ENCODE assay signal across 8 mouse cellular contexts in the genomic region with DNA sequence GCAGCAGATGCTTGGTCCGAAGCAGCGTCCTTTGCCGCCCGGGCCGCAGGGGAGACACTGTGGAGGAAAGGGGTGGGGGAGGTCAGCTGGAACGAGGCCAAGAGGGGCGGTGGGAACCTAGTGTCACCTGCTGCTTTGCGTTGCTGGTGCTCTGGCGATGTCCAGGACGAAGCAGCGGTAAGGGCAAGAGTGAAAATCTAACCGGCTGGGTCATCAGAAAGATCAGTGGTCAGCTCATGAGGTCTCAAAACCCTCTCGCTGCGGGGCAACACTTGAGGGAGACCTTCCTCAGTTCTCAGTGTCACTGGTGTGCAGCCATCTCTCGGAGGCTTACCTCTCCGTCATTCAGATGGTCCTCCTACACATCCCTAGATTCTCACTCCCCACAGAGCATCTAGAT. TPM values are rescaled to one million over a fixed set of nuclear protein-coding genes. Genes with fewer than 3 reads are reported as not detected.
DNase-seq lines count a peak whose midpoint lies in the region; ATAC-seq and TF ChIP-seq lines count a peak whose summit lies in the region.
"Had no signal": no experiment of that assay in that cellular context is flagged by ENCODE, and none has a peak within 500 bp of the region (broad histone marks: within the 10 kb centered on the region; RNA-seq: fewer than 3 reads in every experiment).

No protein-coding gene starts in this region.

- H3K27ac ChIP-seq in lung, postnatal 0 days (ENCODE audit: low read length): no peak overlapping the region
- H3K27ac ChIP-seq in hindbrain, embryonic 11.5 days (ENCODE audit: low read depth, low read length): no peak overlapping the region
- no peak overlapping the region for H3K27ac ChIP-seq in midbrain, embryonic 10.5 days (replicated peaks)

- peaks cover 52% of the 10 kb centered on the region for H3K27me3 ChIP-seq in lung, postnatal 0 days (replicated peaks; ENCODE audit: insufficient read depth, low read length)
- peaks cover 68% of the 10 kb centered on the region for H3K27me3 ChIP-seq in hindbrain, embryonic 11.5 days (ENCODE audit: control insufficient read depth, insufficient read depth, low read length)
- peaks cover 83% of the 10 kb centered on the region for H3K27me3 ChIP-seq in midbrain, embryonic 10.5 days (ENCODE audit: low read depth, poor library complexity, severe bottlenecking)

- TF ChIP-seq EP300 in lung, postnatal 0 days (IDR thresholded peaks at IDR 0.05): no peak

- DNase-seq in lung, postnatal 0 days (ENCODE audit: low spot score): no peak
- DNase-seq in lung, postnatal 10 days: no peak
- DNase-seq in hindbrain, embryonic 11.5 days (ENCODE audit: low spot score): peak; percentile 20
- DNase-seq in midbrain, embryonic 10.5 days (ENCODE audit: low spot score): peak; percentile 20
- no peak for DNase-seq in left cerebral cortex, postnatal 25 days (ENCODE audit: low spot score in 2 of 2)
- DNase-seq in left cerebral cortex, postnatal 36 days (ENCODE audit: low spot score in 2 of 2): no peak
- DNase-seq in cerebellum, postnatal 36 days: no peak

- no peaks in the 10 kb centered on the region for H3K36me3 ChIP-seq in lung, postnatal 0 days (ENCODE audit: insufficient read depth, low read length)
- H3K36me3 ChIP-seq in hindbrain, embryonic 11.5 days (ENCODE audit: control insufficient read depth, insufficient read depth, low read length): no peaks in the 10 kb centered on the region
- H3K36me3 ChIP-seq in midbrain, embryonic 10.5 days: no peaks in the 10 kb centered on the region

- WGBS in lung, postnatal 0 days: 8% methylated on average over 11 of the region's 16 CpGs
- whole genome bisulfite sequencing in hindbrain, embryonic 11.5 days: 3% methylated on average over 16 of the region's 16 CpGs
- 4% methylated on average over 16 of the region's 16 CpGs for WGBS in midbrain, embryonic 10.5 days

- intact Hi-C loops in left cerebral cortex, postnatal 25 days (cut with DNase I): no loop called here
- intact Hi-C loops in left cerebral cortex, postnatal 36 days (cut with DNase I): no loop called here

- H3K4me1 ChIP-seq in lung, postnatal 0 days (ENCODE audit: insufficient read depth, low read depth, low read length): peaks cover 9% of the 10 kb centered on the region; the same call in 1 of the 2 replicates
- H3K4me1 ChIP-seq in hindbrain, embryonic 11.5 days (replicated peaks; ENCODE audit: control insufficient read depth, insufficient read depth, low read length): peaks cover 17% of the 10 kb centered on the region
- H3K4me1 ChIP-seq in midbrain, embryonic 10.5 days: peaks cover 32% of the 10 kb centered on the region

- H3K4me3 ChIP-seq in lung, postnatal 0 days (ENCODE audit: low read depth, low read length): peak overlapping the region; percentile 19; the same call in 1 of the 2 replicates
- H3K4me3 ChIP-seq in hindbrain, embryonic 11.5 days (ENCODE audit: low read depth, low read length): peak overlapping the region; percentile 20; the same call in 1 of the 2 replicates
- H3K4me3 ChIP-seq in midbrain, embryonic 10.5 days: peak overlapping the region; percentile 45

- ATAC-seq in lung, postnatal 0 days: no peak
- ATAC-seq in hindbrain, embryonic 11.5 days (ENCODE audit: low FRiP score): no peak

- TF ChIP-seq CTCF in lung, postnatal 0 days (IDR thresholded peaks at IDR 0.05): no peak

- no peaks in the 10 kb centered on the region for H3K9me3 ChIP-seq in lung, postnatal 0 days (ENCODE audit: low read length)
- H3K9me3 ChIP-seq in hindbrain, embryonic 11.5 days (ENCODE audit: control insufficient read depth, low read length): no peaks in the 10 kb centered on the region
- no peaks in the 10 kb centered on the region for H3K9me3 ChIP-seq in midbrain, embryonic 10.5 days (replicated peaks)

- H3K4me2 ChIP-seq in lung, postnatal 0 days (replicated peaks; ENCODE audit: low read depth, low read length): peak overlapping the region; percentile 43; the same call in 1 of the 2 replicates
- peak overlapping the region; percentile 37 for H3K4me2 ChIP-seq in hindbrain, embryonic 11.5 days (replicated peaks; ENCODE audit: low read depth, low read length)

- no peak overlapping the region for H3K9ac ChIP-seq in lung, postnatal 0 days (replicated peaks; ENCODE audit: low read depth)
- H3K9ac ChIP-seq in hindbrain, embryonic 11.5 days (ENCODE audit: low read depth, low read length): no peak overlapping the region

RNA-seq across cellular contexts. Expression of a gene that starts 1.2 kb away (rescaled TPM):
- not detected in 2 replicates for polyA plus RNA-seq in lung, postnatal 0 days (2015; fragmentation: Nextera tagmentation; extraction: Ambion mirVana)
- not detected in 2 replicates for polyA plus RNA-seq in hindbrain, embryonic 11.5 days (2014; fragmentation: Nextera tagmentation; extraction: Ambion mirVana)
- polyA plus RNA-seq in midbrain, embryonic 10.5 days (2016; fragmentation: Nextera tagmentation; extraction: Ambion mirVana): not detected in 2 replicates
- total RNA-seq in left cerebral cortex, postnatal 25 days (2021): 10 to 100 TPM; 13.5 to 20.4 TPM
- 10 to 100 TPM in 1 of 2 experiments, 1 to 10 TPM in 1; 2.9 to 17.5 TPM for total RNA-seq in left cerebral cortex, postnatal 36 days (2021)
- polyA plus RNA-seq: liver, embryonic 16.5 days had no signal

RNA-seq across cellular contexts. Expression of a gene that starts 5.2 kb away (rescaled TPM):
- not detected in 2 replicates for polyA plus RNA-seq in lung, postnatal 0 days (2015; fragmentation: Nextera tagmentation; extraction: Ambion mirVana)
- not detected in 2 replicates for polyA plus RNA-seq in hindbrain, embryonic 11.5 days (2014; fragmentation: Nextera tagmentation; extraction: Ambion mirVana)
- not detected in 2 replicates for polyA plus RNA-seq in midbrain, embryonic 10.5 days (2016; fragmentation: Nextera tagmentation; extraction: Ambion mirVana)
- total RNA-seq in left cerebral cortex, postnatal 25 days (2021): 1 to 10 TPM; 1.9 to 2.2 TPM
- total RNA-seq in left cerebral cortex, postnatal 36 days (2021): 1 to 10 TPM in 1 of 2 experiments, not detected in 1; 1.7 TPM
- polyA plus RNA-seq: liver, embryonic 16.5 days had no signal

RNA-seq across cellular contexts. Expression of a gene that starts 17.7 kb away (rescaled TPM):
- polyA plus RNA-seq in lung, postnatal 0 days (2015; fragmentation: Nextera tagmentation; extraction: Ambion mirVana): 61.0 and 64.0 TPM in 2 replicates
- polyA plus RNA-seq in hindbrain, embryonic 11.5 days (2014; fragmentation: Nextera tagmentation; extraction: Ambion mirVana): 77.4 and 86.5 TPM in 2 replicates
- 84.8 and 89.0 TPM in 2 replicates for polyA plus RNA-seq in midbrain, embryonic 10.5 days (2016; fragmentation: Nextera tagmentation; extraction: Ambion mirVana)
- total RNA-seq in left cerebral cortex, postnatal 25 days (2021): 10 to 100 TPM; 76.1 to 76.8 TPM
- total RNA-seq in left cerebral cortex, postnatal 36 days (2021): 10 to 100 TPM; 72.2 to 82.6 TPM

RNA-seq across cellular contexts. Expression of a gene that starts 48.6 kb away (rescaled TPM):
- polyA plus RNA-seq in lung, postnatal 0 days (2015; fragmentation: Nextera tagmentation; extraction: Ambion mirVana): 4.8 and 5.9 TPM in 2 replicates
- polyA plus RNA-seq in hindbrain, embryonic 11.5 days (2014; fragmentation: Nextera tagmentation; extraction: Ambion mirVana): 20.2 and 22.0 TPM in 2 replicates
- polyA plus RNA-seq in midbrain, embryonic 10.5 days (2016; fragmentation: Nextera tagmentation; extraction: Ambion mirVana): 21.7 and 22.4 TPM in 2 replicates
- 1 to 10 TPM; 8.2 to 9.0 TPM for total RNA-seq in left cerebral cortex, postnatal 25 days (2021)
- 1 to 10 TPM; 7.7 to 8.9 TPM for total RNA-seq in left cerebral cortex, postnatal 36 days (2021)

RNA-seq across cellular contexts. Expression of a gene that starts 48.6 kb away (rescaled TPM):
- 4.4 TPM in 2 replicates for polyA plus RNA-seq in lung, postnatal 0 days (2015; fragmentation: Nextera tagmentation; extraction: Ambion mirVana)
- polyA plus RNA-seq in hindbrain, embryonic 11.5 days (2014; fragmentation: Nextera tagmentation; extraction: Ambion mirVana): 16.3 and 17.3 TPM in 2 replicates
- polyA plus RNA-seq in midbrain, embryonic 10.5 days (2016; fragmentation: Nextera tagmentation; extraction: Ambion mirVana): 20.3 and 21.5 TPM in 2 replicates
- total RNA-seq in left cerebral cortex, postnatal 25 days (2021): 10 to 100 TPM in 1 of 2 experiments, 1 to 10 TPM in 1; 9.8 to 10.7 TPM
- 10 to 100 TPM in 1 of 2 experiments, 1 to 10 TPM in 1; 9.7 to 11.3 TPM for total RNA-seq in left cerebral cortex, postnatal 36 days (2021)

Comparison
In these comparisons a context has a peak if more than half of its experiments do, and no peak if none do; other contexts are left out.
1. DNase-seq: peak in hindbrain, embryonic 11.5 days (single experiment) and midbrain, embryonic 10.5 days (single experiment); none in lung, postnatal 0 days (single experiment), lung, postnatal 10 days (single experiment), left cerebral cortex, postnatal 25 days (0 of 2), left cerebral cortex, postnatal 36 days (0 of 2) and cerebellum, postnatal 36 days (0 of 2).
2. Peak in every context shown above with its lines, with median percentiles within 50 percentile points of each other: H3K4me3 ChIP-seq.